Mouse (Mus musculus): Measurements from ENCODE around the gene Ahcyl2. TPM values are rescaled to one million over a fixed set of nuclear protein-coding genes. Genes with fewer than 3 reads are reported as not detected.

Gene Ahcyl2
- polyA plus RNA-seq, 1 experiment from 2014 or later = 17.1 TPM

- H3K36me3 ChIP-seq (ENCODE audit: insufficient read depth, low read length) = no peaks in the 10 kb centered on the region
- ATAC-seq = no peak
- H3K9ac ChIP-seq (replicated peaks; ENCODE audit: low read depth) = no peak overlapping the region
- DNase-seq (ENCODE audit: low spot score) = no peak
- 54% methylated on average over 11 of the region's 11 CpGs for WGBS
- TF ChIP-seq CTCF (IDR thresholded peaks at IDR 0.05) (no peak), EP300 (IDR thresholded peaks at IDR 0.05) (no peak)
- no peaks in the 10 kb centered on the region for H3K4me1 ChIP-seq (ENCODE audit: insufficient read depth, low read depth, low read length)
- no peak overlapping the region for H3K27ac ChIP-seq (ENCODE audit: low read length)
- H3K4me2 ChIP-seq (replicated peaks; ENCODE audit: low read depth, low read length) = no peak overlapping the region
- no peak overlapping the region for H3K4me3 ChIP-seq (ENCODE audit: low read depth, low read length)
- H3K9me3 ChIP-seq (ENCODE audit: low read length) = no peaks in the 10 kb centered on the region
- no peaks in the 10 kb centered on the region for H3K27me3 ChIP-seq (replicated peaks; ENCODE audit: insufficient read depth, low read length)
These were observed 123.3 kb downstream of the Ahcyl2 start for GRCm38 (mm10) chr6:29891151-29891550.

- DNase-seq (ENCODE audit: low spot score) = no peak
- Histone ChIP-seq H3K9ac (replicated peaks; ENCODE audit: low read depth) (no peak overlapping the region), H3K4me2 (replicated peaks; ENCODE audit: low read depth, low read length) (no peak overlapping the region), H3K27ac (ENCODE audit: low read length) (no peak overlapping the region), H3K4me1 (ENCODE audit: insufficient read depth, low read depth, low read length) (no peaks in the 10 kb centered on the region), H3K36me3 (ENCODE audit: insufficient read depth, low read length) (no peaks in the 10 kb centered on the region), H3K4me3 (ENCODE audit: low read depth, low read length) (no peak overlapping the region), H3K9me3 (ENCODE audit: low read length) (no peaks in the 10 kb centered on the region), H3K27me3 (replicated peaks; ENCODE audit: insufficient read depth, low read length) (no peaks in the 10 kb centered on the region)
- TF ChIP-seq CTCF (IDR thresholded peaks at IDR 0.05) (no peak), EP300 (IDR thresholded peaks at IDR 0.05) (no peak)
- 96% methylated on average over 3 of the region's 3 CpGs for WGBS
- no peak for ATAC-seq
These were observed 129.2 kb downstream of the Ahcyl2 start for GRCm38 (mm10) chr6:29896976-29897375.

DNA sequence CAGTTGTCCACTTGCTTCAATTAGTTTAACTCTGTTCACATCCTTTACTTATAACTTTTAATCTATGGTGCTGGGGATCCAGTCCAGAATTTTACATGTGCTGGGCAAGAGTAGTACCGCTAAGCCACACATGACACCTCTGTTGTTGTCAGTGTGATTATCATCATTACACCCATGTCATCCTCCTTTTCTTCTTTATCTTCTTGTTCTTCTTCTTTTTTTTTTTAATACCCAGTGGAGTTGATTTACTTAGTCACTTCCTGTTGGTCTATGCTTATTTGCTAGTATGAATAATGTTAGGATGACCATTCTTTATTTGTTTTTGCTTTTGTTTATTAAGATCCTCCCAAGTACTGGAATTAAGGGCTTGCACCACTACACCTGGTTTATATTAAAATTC is 133.6 kb downstream of the Ahcyl2 start:
- TF ChIP-seq CTCF (IDR thresholded peaks at IDR 0.05) (no peak), EP300 (IDR thresholded peaks at IDR 0.05) (no peak)
- no peak overlapping the region for H3K4me3 ChIP-seq (ENCODE audit: low read depth, low read length)
- no peak for DNase-seq (ENCODE audit: low spot score)
- no peaks in the 10 kb centered on the region for H3K27me3 ChIP-seq (replicated peaks; ENCODE audit: insufficient read depth, low read length)
- no peak overlapping the region for H3K9ac ChIP-seq (replicated peaks; ENCODE audit: low read depth)
- no peaks in the 10 kb centered on the region for H3K4me1 ChIP-seq (ENCODE audit: insufficient read depth, low read depth, low read length)
- ATAC-seq = no peak
- H3K4me2 ChIP-seq (replicated peaks; ENCODE audit: low read depth, low read length) = no peak overlapping the region
- no peaks in the 10 kb centered on the region for H3K9me3 ChIP-seq (ENCODE audit: low read length)
- no peaks in the 10 kb centered on the region for H3K36me3 ChIP-seq (ENCODE audit: insufficient read depth, low read length)
- H3K27ac ChIP-seq (ENCODE audit: low read length) = no peak overlapping the region
- 92% methylated on average over 1 of the region's 1 CpGs for WGBS

- Histone ChIP-seq H3K4me3 (ENCODE audit: low read depth, low read length) (no peak overlapping the region), H3K9me3 (ENCODE audit: low read length) (no peaks in the 10 kb centered on the region), H3K36me3 (ENCODE audit: insufficient read depth, low read length) (no peaks in the 10 kb centered on the region), H3K9ac (replicated peaks; ENCODE audit: low read depth) (no peak overlapping the region), H3K27me3 (replicated peaks; ENCODE audit: insufficient read depth, low read length) (no peaks in the 10 kb centered on the region), H3K27ac (ENCODE audit: low read length) (no peak overlapping the region), H3K4me1 (ENCODE audit: insufficient read depth, low read depth, low read length) (no peaks in the 10 kb centered on the region), H3K4me2 (replicated peaks; ENCODE audit: low read depth, low read length) (no peak overlapping the region)
- DNase-seq (ENCODE audit: low spot score) = no peak
- 66% methylated on average over 2 of the region's 2 CpGs for WGBS
- no peak for ATAC-seq
- no peak for TF ChIP-seq EP300 (IDR thresholded peaks at IDR 0.05)
- no peak for TF ChIP-seq CTCF (IDR thresholded peaks at IDR 0.05)
These were observed 134.4 kb downstream of the Ahcyl2 start for GRCm38 (mm10) chr6:29902256-29902655.

DNA sequence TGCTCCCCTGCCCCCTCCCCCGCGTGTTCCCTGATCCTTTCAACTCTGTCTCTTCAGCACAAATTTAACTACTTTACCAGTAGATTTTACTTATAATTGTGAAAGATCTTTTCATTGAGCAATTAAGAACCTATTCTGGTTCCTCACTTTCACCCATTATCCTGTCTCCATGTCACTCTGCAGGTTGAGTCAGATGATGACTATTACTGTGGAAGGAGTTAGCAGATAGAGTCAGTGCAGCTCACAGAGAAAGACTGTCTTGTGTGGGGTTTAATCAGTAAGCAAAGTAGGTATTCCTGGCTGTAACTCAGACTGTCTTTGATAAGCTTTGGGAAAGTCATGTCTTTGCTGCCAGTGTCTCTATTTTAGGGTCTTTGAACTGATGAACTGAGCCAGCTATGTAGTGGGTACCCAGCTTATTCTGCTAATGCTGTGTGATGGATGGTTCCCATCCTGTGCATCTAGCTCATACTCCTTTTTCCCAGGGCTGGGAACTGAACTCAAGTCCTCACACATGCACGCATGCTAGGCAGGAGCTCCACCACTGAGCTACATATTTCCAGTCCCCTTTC is 135.6 kb downstream of the Ahcyl2 start:
- no peak for TF ChIP-seq EP300 (IDR thresholded peaks at IDR 0.05)
- no peak for TF ChIP-seq CTCF (IDR thresholded peaks at IDR 0.05)
- Histone ChIP-seq H3K4me2 (replicated peaks; ENCODE audit: low read depth, low read length) (no peak overlapping the region), H3K27me3 (replicated peaks; ENCODE audit: insufficient read depth, low read length) (no peaks in the 10 kb centered on the region)

GRCm38 (mm10) chr6:29904281-29904680 is 136.5 kb downstream of the Ahcyl2 start:
- H3K27me3 ChIP-seq (replicated peaks; ENCODE audit: insufficient read depth, low read length) = no peaks in the 10 kb centered on the region
- H3K4me1 ChIP-seq (ENCODE audit: insufficient read depth, low read depth, low read length) = no peaks in the 10 kb centered on the region
- no peak for TF ChIP-seq EP300 (IDR thresholded peaks at IDR 0.05)
- TF ChIP-seq CTCF (IDR thresholded peaks at IDR 0.05) = no peak
- H3K9me3 ChIP-seq (ENCODE audit: low read length) = no peaks in the 10 kb centered on the region
- 65% methylated on average over 3 of the region's 3 CpGs for WGBS
- H3K4me2 ChIP-seq (replicated peaks; ENCODE audit: low read depth, low read length) = no peak overlapping the region
- H3K9ac ChIP-seq (replicated peaks; ENCODE audit: low read depth) = no peak overlapping the region
- no peak overlapping the region for H3K4me3 ChIP-seq (ENCODE audit: low read depth, low read length)
- ATAC-seq = no peak
- DNase-seq (ENCODE audit: low spot score) = no peak
- no peak overlapping the region for H3K27ac ChIP-seq (ENCODE audit: low read length)
- no peaks in the 10 kb centered on the region for H3K36me3 ChIP-seq (ENCODE audit: insufficient read depth, low read length)

More for the DNA sequence above, 135.6 kb downstream of the Ahcyl2 start:
- no peak for DNase-seq (ENCODE audit: low spot score)
- H3K9ac ChIP-seq (replicated peaks; ENCODE audit: low read depth) = no peak overlapping the region
- H3K4me1 ChIP-seq (ENCODE audit: insufficient read depth, low read depth, low read length) = no peaks in the 10 kb centered on the region
- no peaks in the 10 kb centered on the region for H3K36me3 ChIP-seq (ENCODE audit: insufficient read depth, low read length)
- no peak overlapping the region for H3K27ac ChIP-seq (ENCODE audit: low read length)
- H3K4me3 ChIP-seq (ENCODE audit: low read depth, low read length) = no peak overlapping the region
- WGBS = 92% methylated on average over 3 of the region's 3 CpGs
- H3K9me3 ChIP-seq (ENCODE audit: low read length) = no peaks in the 10 kb centered on the region
- ATAC-seq = no peak

DNA sequence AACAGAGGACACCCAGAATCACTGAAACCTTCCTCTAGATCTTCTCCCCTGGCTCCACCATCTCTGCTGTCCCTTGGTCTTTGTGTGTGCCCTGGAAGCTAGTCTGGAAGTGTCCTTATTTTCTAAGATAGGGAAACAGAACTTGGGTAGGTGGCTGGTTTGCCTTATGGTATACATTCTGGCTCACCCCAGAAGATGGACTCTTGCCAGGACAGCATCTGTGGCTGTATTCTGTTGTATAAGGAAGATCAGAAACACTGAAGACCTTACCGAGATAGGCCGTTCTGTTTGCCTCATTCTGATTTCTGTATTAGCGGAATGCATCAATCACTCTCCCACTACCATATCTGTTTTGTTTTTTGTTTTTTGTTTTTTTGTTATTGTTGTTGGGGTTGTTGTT is 142.8 kb downstream of the Ahcyl2 start:
- no peaks in the 10 kb centered on the region for H3K9me3 ChIP-seq (ENCODE audit: low read length)
- H3K4me2 ChIP-seq (replicated peaks; ENCODE audit: low read depth, low read length) = no peak overlapping the region
- H3K36me3 ChIP-seq (ENCODE audit: insufficient read depth, low read length) = no peaks in the 10 kb centered on the region
- no peak overlapping the region for H3K27ac ChIP-seq (ENCODE audit: low read length)
- H3K9ac ChIP-seq (replicated peaks; ENCODE audit: low read depth) = no peak overlapping the region
- H3K4me3 ChIP-seq (ENCODE audit: low read depth, low read length) = no peak overlapping the region
- 75% methylated on average over 3 of the region's 3 CpGs for WGBS
- DNase-seq (ENCODE audit: low spot score) (no peak), ATAC-seq (no peak)
- TF ChIP-seq CTCF (IDR thresholded peaks at IDR 0.05) = no peak
- TF ChIP-seq EP300 (IDR thresholded peaks at IDR 0.05) = no peak
- no peaks in the 10 kb centered on the region for H3K27me3 ChIP-seq (replicated peaks; ENCODE audit: insufficient read depth, low read length)
- no peaks in the 10 kb centered on the region for H3K4me1 ChIP-seq (ENCODE audit: insufficient read depth, low read depth, low read length)

All from lung, postnatal 0 days (tissue).